Mouse (Mus musculus): ENCODE results near the gene Eif3k. TPM values are rescaled to one million over a fixed set of nuclear protein-coding genes. Genes with fewer than 3 reads are reported as not detected.

Gene Eif3k
- polyA plus RNA-seq, 1 experiment = 328 TPM

DNA sequence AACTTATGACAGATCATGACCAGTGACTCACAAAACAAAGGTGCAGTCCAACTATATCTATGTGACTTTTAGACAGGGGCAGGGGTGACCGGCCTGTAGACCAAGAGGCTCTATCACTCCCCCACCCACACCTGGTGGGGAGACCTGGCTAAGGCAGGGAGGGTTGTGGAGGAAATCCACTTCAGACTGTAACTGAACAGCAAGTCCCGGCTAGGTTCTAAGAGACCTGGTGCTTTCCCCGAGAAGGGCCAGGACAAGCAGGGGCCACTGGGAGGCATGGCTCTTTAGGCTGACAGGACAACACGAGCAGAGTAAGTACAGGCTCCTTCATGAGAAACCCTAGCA, 50.0 kb downstream of the Eif3k start:
- H3K4me3 ChIP-seq (ENCODE audit: insufficient read depth, low read length) = no peak overlapping the region
- peak overlapping the region; percentile 99 for H3K27ac ChIP-seq (ENCODE audit: insufficient read depth, low read length)
- TF ChIP-seq POLR2A (IDR thresholded peaks at IDR 0.05; ENCODE audit: low read depth, low read length) = no peak
- no peak for TF ChIP-seq CTCF (IDR thresholded peaks at IDR 0.05; ENCODE audit: borderline replicate concordance, insufficient read depth, low read length)
- peaks cover 42% of the 10 kb centered on the region for H3K4me1 ChIP-seq (ENCODE audit: control insufficient read depth, insufficient read depth, low read length)

DNA sequence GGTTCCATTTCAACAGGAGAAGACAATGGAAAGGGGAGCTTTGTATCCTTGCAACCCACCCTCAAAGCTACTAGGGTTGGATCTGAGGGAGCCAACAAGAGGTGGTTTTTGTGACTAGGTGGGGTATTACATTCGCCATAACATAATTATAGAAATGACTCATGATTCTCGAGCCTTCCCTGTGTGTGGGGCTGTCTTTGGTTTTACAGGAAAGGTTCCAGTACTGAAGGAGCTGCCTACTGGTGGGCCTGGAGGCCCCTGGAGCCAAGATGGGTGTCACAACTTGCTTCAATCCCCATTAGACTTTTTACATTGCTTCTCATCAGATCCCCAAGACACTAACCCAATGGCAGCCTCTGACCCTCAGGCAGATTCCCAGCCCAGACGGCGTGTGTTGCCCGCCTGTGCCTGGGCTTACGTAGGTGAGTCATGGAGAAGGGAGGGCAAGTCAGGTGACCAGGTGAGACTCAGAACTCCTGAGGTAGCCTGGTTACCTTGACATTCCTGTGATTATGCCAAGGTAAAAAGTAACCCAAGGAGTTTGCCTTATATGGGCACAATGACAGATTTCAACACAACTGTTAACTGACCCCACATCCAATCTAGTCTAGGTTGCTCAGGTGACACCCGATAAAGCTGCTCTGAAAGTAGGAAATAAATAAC, 50.5 kb downstream of the Eif3k start:
- TF ChIP-seq CTCF (IDR thresholded peaks at IDR 0.05; ENCODE audit: borderline replicate concordance, insufficient read depth, low read length) = no peak
- no peak overlapping the region for H3K4me3 ChIP-seq (ENCODE audit: insufficient read depth, low read length)
- H3K4me1 ChIP-seq (ENCODE audit: control insufficient read depth, insufficient read depth, low read length) = peaks cover 39% of the 10 kb centered on the region
- H3K27ac ChIP-seq (ENCODE audit: insufficient read depth, low read length) = peak overlapping the region; percentile 99

DNA sequence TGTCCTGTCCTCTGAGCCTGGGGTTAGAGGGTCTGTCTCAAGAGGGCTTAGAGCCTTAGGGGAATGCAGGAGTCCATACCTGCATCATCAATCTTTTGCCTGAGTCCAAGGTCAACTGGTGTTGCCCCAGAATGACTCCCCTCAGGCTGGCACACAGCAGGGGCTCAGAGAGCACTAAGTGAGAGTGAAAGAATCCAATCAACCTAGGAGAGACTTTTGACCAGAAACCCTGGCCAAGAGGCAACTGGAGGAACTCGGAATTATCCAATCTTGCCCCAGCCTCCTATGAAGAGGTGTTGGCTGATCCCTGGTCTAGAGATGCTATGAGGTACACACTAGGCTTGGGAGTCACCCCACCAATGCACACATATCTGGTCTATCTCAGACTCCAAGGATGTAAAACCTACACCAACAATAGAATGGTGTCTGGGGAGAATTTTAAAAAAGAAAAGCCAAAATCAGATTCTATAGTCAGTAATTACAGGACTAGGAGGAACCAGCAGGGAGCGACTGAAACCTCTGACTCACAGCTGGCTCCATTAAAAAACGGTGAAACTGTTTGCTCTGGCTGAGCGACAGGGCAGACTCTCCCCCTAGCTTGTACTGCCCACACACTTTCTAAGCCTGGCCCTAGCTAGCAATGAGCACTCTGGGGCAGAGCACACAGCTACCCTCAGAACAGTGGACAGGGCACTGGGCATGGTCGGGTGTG, 51.2 kb downstream of the Eif3k start:
- Histone ChIP-seq H3K4me1 (ENCODE audit: control insufficient read depth, insufficient read depth, low read length) (peaks cover 41% of the 10 kb centered on the region), H3K27ac (ENCODE audit: insufficient read depth, low read length) (peak overlapping the region; percentile 99), H3K4me3 (ENCODE audit: insufficient read depth, low read length) (no peak overlapping the region)
- peak; percentile 40 for TF ChIP-seq POLR2A (IDR thresholded peaks at IDR 0.05; ENCODE audit: low read depth, low read length)
- no peak for TF ChIP-seq CTCF (IDR thresholded peaks at IDR 0.05; ENCODE audit: borderline replicate concordance, insufficient read depth, low read length)

DNA sequence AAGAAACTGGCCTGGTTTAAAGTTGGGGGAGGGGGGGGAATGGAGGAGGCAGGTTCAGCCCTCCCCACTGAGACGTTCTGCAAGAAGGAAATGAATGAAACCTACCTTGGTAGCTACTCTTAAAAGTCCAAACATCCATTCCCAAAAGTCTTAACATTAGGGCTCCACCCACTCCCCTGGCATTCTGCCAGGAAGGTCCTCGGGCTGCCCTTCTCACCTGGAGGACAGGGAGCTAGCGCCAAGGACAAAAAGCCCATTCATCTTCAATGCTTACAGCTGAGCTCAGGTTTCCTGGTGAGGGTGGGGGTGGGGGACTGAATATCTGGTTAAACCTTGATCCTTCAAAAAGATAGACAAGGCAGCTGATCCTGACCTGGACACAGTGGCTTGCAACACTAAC, 52.3 kb downstream of the Eif3k start:
- no peak for TF ChIP-seq CTCF (IDR thresholded peaks at IDR 0.05; ENCODE audit: borderline replicate concordance, insufficient read depth, low read length)
- TF ChIP-seq POLR2A (IDR thresholded peaks at IDR 0.05; ENCODE audit: low read depth, low read length) = no peak
- peak overlapping the region; percentile 99 for H3K27ac ChIP-seq (ENCODE audit: insufficient read depth, low read length)
- H3K4me1 ChIP-seq (ENCODE audit: control insufficient read depth, insufficient read depth, low read length) = peaks cover 45% of the 10 kb centered on the region
- H3K4me3 ChIP-seq (ENCODE audit: insufficient read depth, low read length) = no peak overlapping the region

DNA sequence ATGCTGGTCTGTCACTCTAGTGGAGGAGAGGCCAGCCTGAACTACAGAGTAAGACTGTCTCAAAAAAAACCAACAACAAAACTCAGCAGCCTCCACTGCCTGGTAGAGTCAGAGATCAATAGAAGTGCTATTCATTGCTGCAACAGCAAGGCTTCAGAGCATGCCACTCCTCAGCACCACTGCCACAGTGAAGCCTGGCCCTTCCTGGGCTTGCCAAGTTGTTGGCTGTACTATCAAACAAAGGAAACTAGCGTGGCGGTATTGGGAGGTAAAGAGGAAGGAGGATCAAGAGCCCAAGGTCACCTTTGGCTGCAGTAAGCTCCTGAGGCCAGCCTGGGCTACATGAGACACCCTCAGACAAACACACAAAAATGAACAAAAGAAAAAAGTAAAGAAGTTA, 55.5 kb downstream of the Eif3k start:
- TF ChIP-seq CTCF (IDR thresholded peaks at IDR 0.05; ENCODE audit: borderline replicate concordance, insufficient read depth, low read length) = no peak
- TF ChIP-seq POLR2A (IDR thresholded peaks at IDR 0.05; ENCODE audit: low read depth, low read length) = no peak
- H3K27ac ChIP-seq (ENCODE audit: insufficient read depth, low read length) = peak overlapping the region; percentile 96
- H3K4me1 ChIP-seq (ENCODE audit: control insufficient read depth, insufficient read depth, low read length) = peaks cover 55% of the 10 kb centered on the region

DNA sequence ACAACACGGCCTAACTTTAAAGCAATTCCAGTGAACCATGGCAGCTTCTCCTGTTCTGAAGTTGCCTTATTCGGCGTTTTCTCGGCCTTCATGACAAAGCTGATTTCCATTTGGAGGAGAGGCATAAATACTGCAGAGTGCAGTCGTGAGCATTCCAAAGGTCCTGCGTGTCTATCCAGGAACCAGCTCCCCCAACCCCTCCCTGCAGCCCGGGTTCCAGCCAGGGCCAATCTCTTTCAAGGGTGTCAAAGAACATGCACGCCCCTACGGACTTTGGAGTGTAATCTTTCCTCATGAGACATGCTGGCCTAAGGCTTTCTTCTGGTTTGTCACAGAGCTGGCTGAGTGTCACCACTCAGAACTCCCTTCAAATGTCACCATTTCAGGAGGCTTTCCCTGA, 56.3 kb downstream of the Eif3k start:
- peak overlapping the region; percentile 99 for H3K27ac ChIP-seq (ENCODE audit: insufficient read depth, low read length)
- no peak overlapping the region for H3K4me3 ChIP-seq (ENCODE audit: insufficient read depth, low read length)
- TF ChIP-seq POLR2A (IDR thresholded peaks at IDR 0.05; ENCODE audit: low read depth, low read length) = peak; percentile 48
- TF ChIP-seq CTCF (IDR thresholded peaks at IDR 0.05; ENCODE audit: borderline replicate concordance, insufficient read depth, low read length) = no peak
- H3K4me1 ChIP-seq (ENCODE audit: control insufficient read depth, insufficient read depth, low read length) = peaks cover 55% of the 10 kb centered on the region

More for the DNA sequence above, 55.5 kb downstream of the Eif3k start:
- H3K4me3 ChIP-seq (ENCODE audit: insufficient read depth, low read length) = no peak overlapping the region

DNA sequence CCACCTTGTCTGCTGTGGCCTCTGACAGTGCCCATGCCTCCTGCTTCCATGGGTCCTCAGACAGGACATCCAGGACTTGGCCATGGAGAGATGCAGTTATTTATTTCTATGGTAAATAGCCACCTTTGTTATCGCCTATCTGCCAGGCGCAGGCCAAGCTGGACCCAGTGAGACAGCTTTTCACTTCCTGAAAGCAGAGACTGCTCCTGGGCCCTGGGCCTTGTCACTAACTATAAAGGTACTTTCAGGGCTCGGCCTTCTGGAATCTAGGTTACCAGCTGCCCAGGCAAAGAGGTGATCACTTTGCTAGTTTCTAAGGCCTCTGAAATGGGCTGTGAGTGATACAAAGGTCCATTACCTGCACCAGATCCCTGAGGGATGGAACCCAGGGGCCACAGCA, 56.9 kb downstream of the Eif3k start:
- H3K27ac ChIP-seq (ENCODE audit: insufficient read depth, low read length) = peak overlapping the region; percentile 99
- H3K4me1 ChIP-seq (ENCODE audit: control insufficient read depth, insufficient read depth, low read length) = peaks cover 55% of the 10 kb centered on the region
- TF ChIP-seq CTCF (IDR thresholded peaks at IDR 0.05; ENCODE audit: borderline replicate concordance, insufficient read depth, low read length) (no peak), POLR2A (IDR thresholded peaks at IDR 0.05; ENCODE audit: low read depth, low read length) (peak; percentile 41; the same call in 1 of the 2 replicates)
- no peak overlapping the region for H3K4me3 ChIP-seq (ENCODE audit: insufficient read depth, low read length)

DNA sequence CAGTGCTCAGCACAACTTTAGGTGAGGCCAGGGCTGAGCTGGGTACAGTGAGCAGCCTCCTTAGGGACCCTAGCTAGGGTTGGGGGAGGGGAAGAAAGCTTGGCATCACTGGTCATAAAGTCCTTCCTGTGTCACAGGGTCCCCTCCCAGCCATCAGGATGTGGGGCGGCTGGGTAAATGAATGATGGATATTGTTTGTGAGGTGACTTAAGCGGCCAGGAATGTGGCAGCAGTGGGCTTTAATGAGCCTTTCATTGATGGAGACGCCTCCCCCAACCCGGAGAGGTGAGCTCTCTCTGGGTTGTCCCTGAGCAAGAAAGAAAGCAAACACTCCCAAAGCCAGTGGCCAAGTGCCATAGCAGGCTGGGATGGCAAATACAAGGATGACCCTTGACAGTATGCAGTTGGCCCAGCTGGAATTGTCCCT, 57.8 kb downstream of the Eif3k start:
- Histone ChIP-seq H3K27ac (ENCODE audit: insufficient read depth, low read length) (peak overlapping the region; percentile 99), H3K4me1 (ENCODE audit: control insufficient read depth, insufficient read depth, low read length) (peaks cover 53% of the 10 kb centered on the region), H3K4me3 (ENCODE audit: insufficient read depth, low read length) (no peak overlapping the region)
- no peak for TF ChIP-seq POLR2A (IDR thresholded peaks at IDR 0.05; ENCODE audit: low read depth, low read length)
- TF ChIP-seq CTCF (IDR thresholded peaks at IDR 0.05; ENCODE audit: borderline replicate concordance, insufficient read depth, low read length) = no peak

DNA sequence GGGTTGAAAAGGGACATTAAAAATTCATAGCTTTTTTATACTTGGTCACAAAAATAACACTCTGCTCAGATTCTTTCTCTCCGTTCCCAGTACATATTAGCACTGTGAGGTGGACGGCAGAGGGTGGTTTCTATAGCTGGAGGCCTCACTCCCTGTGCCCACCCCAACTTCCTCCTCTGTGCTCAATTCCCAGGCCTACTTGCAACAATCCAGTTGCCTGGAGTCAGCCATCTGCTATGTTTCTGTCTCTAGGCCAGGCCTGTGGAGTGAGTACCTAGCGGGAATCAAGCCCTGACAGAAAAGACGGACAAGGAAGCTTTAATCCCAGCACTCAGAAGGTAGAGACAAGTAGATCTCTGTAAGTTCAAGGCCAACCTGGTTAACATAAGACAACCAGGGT, 59.1 kb downstream of the Eif3k start:
- peak overlapping the region; percentile 99 for H3K27ac ChIP-seq (ENCODE audit: insufficient read depth, low read length)
- H3K4me1 ChIP-seq (ENCODE audit: control insufficient read depth, insufficient read depth, low read length) = peaks cover 63% of the 10 kb centered on the region
- no peak overlapping the region for H3K4me3 ChIP-seq (ENCODE audit: insufficient read depth, low read length)
- TF ChIP-seq POLR2A (IDR thresholded peaks at IDR 0.05; ENCODE audit: low read depth, low read length) = no peak

DNA sequence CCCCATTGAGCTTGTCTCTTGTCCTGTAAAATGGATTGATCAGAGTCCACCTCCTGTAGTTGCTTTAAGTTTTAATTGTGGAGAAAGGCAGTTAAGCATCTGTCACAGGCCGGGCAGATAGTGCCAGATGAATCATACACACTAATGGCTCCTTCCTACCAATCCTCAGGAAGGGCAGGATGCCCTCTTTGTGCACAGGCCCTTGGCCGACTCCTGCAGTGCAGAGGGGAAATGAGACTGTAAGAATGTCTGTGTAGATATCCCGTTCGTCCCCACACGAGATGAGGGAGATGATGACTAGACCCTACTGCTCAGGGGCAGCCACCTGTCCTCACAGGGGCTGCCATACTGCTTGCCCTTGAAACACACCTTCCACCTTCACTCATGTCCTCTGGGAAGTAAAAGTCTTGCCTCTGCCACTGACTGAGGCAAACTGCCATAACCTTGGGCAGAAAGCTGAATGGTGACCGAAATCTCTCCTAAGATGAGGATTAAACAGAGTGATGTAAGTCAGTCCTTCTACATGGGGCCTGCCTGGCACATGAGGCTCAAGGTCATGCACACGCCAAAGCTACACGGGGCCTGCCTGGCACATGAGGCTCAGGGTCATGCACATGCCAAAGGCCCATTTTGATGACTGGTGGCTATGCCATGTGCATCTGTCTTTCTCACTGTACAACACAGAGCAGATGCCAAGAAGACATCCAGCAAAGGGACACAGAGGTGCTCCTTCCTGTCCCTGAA, 59.8 kb downstream of the Eif3k start:
- TF ChIP-seq CTCF (IDR thresholded peaks at IDR 0.05; ENCODE audit: borderline replicate concordance, insufficient read depth, low read length) (no peak), POLR2A (IDR thresholded peaks at IDR 0.05; ENCODE audit: low read depth, low read length) (no peak)
- H3K27ac ChIP-seq (ENCODE audit: insufficient read depth, low read length) = peak overlapping the region; percentile 99
- peaks cover 65% of the 10 kb centered on the region for H3K4me1 ChIP-seq (ENCODE audit: control insufficient read depth, insufficient read depth, low read length)
- H3K4me3 ChIP-seq (ENCODE audit: insufficient read depth, low read length) = no peak overlapping the region

Other genes starting within 250 kb of the Eif3k start
- 30.9 and 50.8 TPM in 2 replicates for gene Mrps12, start 240.0 kb downstream of the Eif3k start, polyA plus RNA-seq (2011; ENCODE audit: insufficient read length, low read depth, missing spikeins)
- 5.2 and 7.1 TPM in 2 replicates for gene Sars2, start 239.9 kb downstream of the Eif3k start, polyA plus RNA-seq (2011; ENCODE audit: insufficient read length, low read depth, missing spikeins)
- not detected in 2 replicates for gene Ccer2, start 225.7 kb downstream of the Eif3k start, polyA plus RNA-seq (2011; ENCODE audit: insufficient read length, low read depth, missing spikeins)
- gene Sirt2, start 215.1 kb downstream of the Eif3k start, polyA plus RNA-seq (2011; ENCODE audit: insufficient read length, low read depth, missing spikeins) = 60.1 and 64.1 TPM in 2 replicates
- gene Nfkbib, start 214.4 kb downstream of the Eif3k start, polyA plus RNA-seq (2011; ENCODE audit: insufficient read length, low read depth, missing spikeins) = 13.8 and 15.0 TPM in 2 replicates
- gene Rinl, start 192.9 kb downstream of the Eif3k start, polyA plus RNA-seq (2011; ENCODE audit: insufficient read length, low read depth, missing spikeins) = 0.77 TPM in 1 of 2 replicates, not detected in the other
- 442 and 496 TPM in 2 replicates for gene Hnrnpl, start 173.3 kb downstream of the Eif3k start, polyA plus RNA-seq (2011; ENCODE audit: insufficient read length, low read depth, missing spikeins)
- gene Ech1, start 156.6 kb downstream of the Eif3k start, polyA plus RNA-seq (2011; ENCODE audit: insufficient read length, low read depth, missing spikeins) = 80.4 and 81.2 TPM in 2 replicates
- 1.4 and 6.5 TPM in 2 replicates for gene Lgals4, start 148.0 kb downstream of the Eif3k start, polyA plus RNA-seq (2011; ENCODE audit: insufficient read length, low read depth, missing spikeins)
- gene Lgals7, start 118.0 kb downstream of the Eif3k start, polyA plus RNA-seq (2011; ENCODE audit: insufficient read length, low read depth, missing spikeins) = 1.5 and 4.3 TPM in 2 replicates
- 0.23 TPM in 1 of 2 replicates, not detected in the other for gene Capn12, start 100.4 kb downstream of the Eif3k start, polyA plus RNA-seq (2011; ENCODE audit: insufficient read length, low read depth, missing spikeins)
- 446 and 575 TPM in 2 replicates for gene Actn4, start 19.5 kb downstream of the Eif3k start, polyA plus RNA-seq (2011; ENCODE audit: insufficient read length, low read depth, missing spikeins)
- gene Map4k1, start 186 bp upstream of the Eif3k start, polyA plus RNA-seq (2011; ENCODE audit: insufficient read length, low read depth, missing spikeins) = 2.0 and 2.2 TPM in 2 replicates
- 0.05 and 0.28 TPM in 2 replicates for gene Ryr1, start 143.3 kb upstream of the Eif3k start, polyA plus RNA-seq (2011; ENCODE audit: insufficient read length, low read depth, missing spikeins)
- not detected in 2 replicates for gene Rasgrp4, start 153.0 kb upstream of the Eif3k start, polyA plus RNA-seq (2011; ENCODE audit: insufficient read length, low read depth, missing spikeins)
- 5.5 and 5.9 TPM in 2 replicates for gene Fam98c, start 174.4 kb upstream of the Eif3k start, polyA plus RNA-seq (2011; ENCODE audit: insufficient read length, low read depth, missing spikeins)
- gene Ggn, start 188.3 kb upstream of the Eif3k start, polyA plus RNA-seq (2011; ENCODE audit: insufficient read length, low read depth, missing spikeins) = 1.2 and 1.3 TPM in 2 replicates
- gene Spred3, start 188.5 kb upstream of the Eif3k start, polyA plus RNA-seq (2011; ENCODE audit: insufficient read length, low read depth, missing spikeins) = 31.2 and 56.4 TPM in 2 replicates
- gene Psmd8, start 198.8 kb upstream of the Eif3k start, polyA plus RNA-seq (2011; ENCODE audit: insufficient read length, low read depth, missing spikeins) = 374 and 478 TPM in 2 replicates
- 0.40 and 0.47 TPM in 2 replicates for gene Catsperg1, start 232.2 kb upstream of the Eif3k start, polyA plus RNA-seq (2011; ENCODE audit: insufficient read length, low read depth, missing spikeins)

All from embryonic fibroblast, embryonic 13.5 days (primary cell).